In genomic region chr3:51745162-51745561, GRCm38 (mm10) we compare ENCODE assay signal across 11 mouse cellular contexts.
DNase-seq lines count a peak whose midpoint lies in the region; ATAC-seq lines count a peak whose summit lies in the region.
"Had no signal": no experiment of that assay in that cellular context is flagged by ENCODE, and none has a peak within 500 bp of the region (broad histone marks: within the 10 kb centered on the region; RNA-seq: fewer than 3 reads in every experiment).

No protein-coding gene starts in this region.

- H3K27ac ChIP-seq in heart, embryonic 16.5 days (ENCODE audit: low read length): peak overlapping the region; percentile 54; the same call in 1 of the 2 replicates

- H3K4me1 ChIP-seq in heart, embryonic 16.5 days (ENCODE audit: control insufficient read depth, insufficient read depth, low read length): peaks cover 34% of the 10 kb centered on the region

- H3K9ac ChIP-seq in heart, embryonic 16.5 days (ENCODE audit: low read length): no peak overlapping the region

- H3K27me3 ChIP-seq in heart, embryonic 16.5 days (ENCODE audit: control insufficient read depth, insufficient read depth, low read length): no peaks in the 10 kb centered on the region

- no peak overlapping the region for H3K4me3 ChIP-seq in heart, embryonic 16.5 days (ENCODE audit: low read length)

- WGBS in heart, embryonic 16.5 days: 71% methylated on average over 8 of the region's 8 CpGs

- no peaks in the 10 kb centered on the region for H3K9me3 ChIP-seq in heart, embryonic 16.5 days (replicated peaks; ENCODE audit: control insufficient read depth, low read length)

- no peak for ATAC-seq in heart, embryonic 16.5 days (replicated peaks; ENCODE audit: extremely low read depth, insufficient read depth, low FRiP score)
- ATAC-seq in granulocyte monocyte progenitor cell, adult 5-6 weeks (replicated peaks; ENCODE audit: poor library complexity, severe bottlenecking): peak; percentile 87
- ATAC-seq in megakaryocyte-erythroid progenitor cell, adult 5-6 weeks (replicated peaks; ENCODE audit: low FRiP score, low TSS enrichment, poor library complexity, severe bottlenecking): peak; percentile 39
- ATAC-seq: forebrain, embryonic 14.5 days had no signal

- DNase-seq in heart, adult 9 months (ENCODE audit: low spot score in 2 of 2): no peak
- peak; percentile 55 for DNase-seq in CD4-positive, CD25-positive, alpha-beta regulatory T cell, adult 2 months (ENCODE audit: low read depth, low spot score)
- no peak for DNase-seq in gastrocnemius, postnatal 14 days
- no peak for DNase-seq in urinary bladder, adult 18-20 months (ENCODE audit: low spot score in 2 of 2)
- no peak for DNase-seq in gastrocnemius, postnatal 10 days
- DNase-seq: embryo, embryonic 11 days; kidney, adult 9 months had no signal

- H3K36me3 ChIP-seq in heart, embryonic 16.5 days (ENCODE audit: control insufficient read depth, insufficient read depth): no peaks in the 10 kb centered on the region

- intact Hi-C loops in gastrocnemius, postnatal 14 days (cut with DNase I; ENCODE audit: low total_unique reads): no loop called here

- no peak overlapping the region for H3K4me2 ChIP-seq in heart, embryonic 16.5 days (ENCODE audit: low read depth, low read length)
